Mouse (Mus musculus) cerebellum, postnatal 25 days (tissue): Measurements from ENCODE around the gene Hmgb2.
"Not testable (repeated sequence)": the region's sequence is repeated elsewhere in the genome, so short reads cannot be mapped to it uniquely, and the experiment has no call there.

Experiments
- DNase-seq, 2 experiments: peaks; one replicate each; pipeline ENCODE4 v3.0.0; 2021; ENCODE audit warnings: mixed read lengths in 2 of 2

Hmgb2 gene

GRCm38 (mm10) chr8:57512141-57513056 is 692 bp downstream of the Hmgb2 start:
- peak; percentile 26 to 61 for DNase-seq

DNA sequence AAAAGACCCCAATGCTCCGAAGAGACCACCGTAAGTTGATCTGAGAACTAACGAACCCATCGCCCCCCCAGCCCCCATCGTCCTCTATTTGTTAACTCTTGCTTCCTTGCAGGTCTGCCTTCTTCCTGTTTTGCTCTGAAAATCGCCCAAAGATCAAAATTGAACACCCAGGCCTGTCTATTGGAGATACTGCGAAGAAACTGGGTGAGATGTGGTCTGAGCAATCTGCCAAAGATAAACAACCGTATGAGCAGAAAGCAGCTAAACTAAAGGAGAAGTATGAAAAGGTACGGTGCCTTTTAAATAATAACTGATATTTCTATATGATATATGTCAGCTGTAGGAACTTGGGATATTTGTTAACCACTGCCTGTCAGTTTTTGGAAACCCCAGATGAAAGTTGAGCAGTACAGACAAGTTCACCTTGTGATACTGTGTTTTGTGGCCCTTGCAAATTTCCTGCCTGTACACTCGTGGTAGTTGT is 1.5 kb downstream of the Hmgb2 start:
- not testable (repeated sequence) for DNase-seq

DNA sequence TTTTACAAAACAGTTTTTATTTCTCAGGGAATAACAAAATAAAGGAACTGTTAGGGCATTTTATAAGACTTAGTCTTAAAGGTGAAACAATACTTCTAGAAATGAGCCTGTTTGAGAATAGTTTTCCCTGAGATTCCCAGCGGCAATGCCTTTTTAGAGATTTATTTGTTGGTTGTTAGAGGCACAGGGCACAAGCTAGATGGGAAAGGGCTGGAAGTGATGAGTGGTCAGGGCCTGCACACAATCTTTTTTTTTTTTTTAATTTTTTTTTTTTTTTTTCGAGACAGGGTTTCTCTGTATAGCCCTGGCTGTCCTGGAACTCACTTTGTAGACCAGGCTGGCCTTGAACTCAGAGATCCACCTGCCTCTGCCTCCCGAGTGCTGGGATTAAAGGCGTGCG is 5.0 kb downstream of the Hmgb2 start:
- not testable (repeated sequence) for DNase-seq

DNA sequence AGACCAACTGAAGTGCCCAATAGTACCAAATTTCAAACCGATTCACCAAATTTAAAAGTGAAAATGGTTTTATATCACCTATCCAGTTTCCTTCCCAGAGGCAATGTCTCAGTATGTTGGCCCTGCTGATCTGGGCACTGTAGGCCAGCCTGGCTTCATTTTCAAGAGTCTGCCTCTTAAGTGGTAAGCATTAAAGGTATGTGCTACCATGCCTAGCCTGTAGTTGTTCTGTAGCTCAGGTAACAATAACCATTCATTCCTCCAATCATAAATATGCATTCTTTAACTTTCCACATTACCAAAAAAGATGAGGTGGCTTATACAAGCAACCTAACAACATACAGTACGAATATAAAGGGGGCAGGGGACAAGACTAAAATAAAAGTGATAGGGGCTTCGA is 6.0 kb downstream of the Hmgb2 start:
- no peak for DNase-seq

- DNase-seq, result no peak
Observed at GRCm38 (mm10) chr8:57520186-57520786, 8.6 kb downstream of the Hmgb2 start.

GRCm38 (mm10) chr8:57528036-57528435 is 16.3 kb downstream of the Hmgb2 start:
- peak in 1 of 2 experiments; percentile 3 for DNase-seq

DNA sequence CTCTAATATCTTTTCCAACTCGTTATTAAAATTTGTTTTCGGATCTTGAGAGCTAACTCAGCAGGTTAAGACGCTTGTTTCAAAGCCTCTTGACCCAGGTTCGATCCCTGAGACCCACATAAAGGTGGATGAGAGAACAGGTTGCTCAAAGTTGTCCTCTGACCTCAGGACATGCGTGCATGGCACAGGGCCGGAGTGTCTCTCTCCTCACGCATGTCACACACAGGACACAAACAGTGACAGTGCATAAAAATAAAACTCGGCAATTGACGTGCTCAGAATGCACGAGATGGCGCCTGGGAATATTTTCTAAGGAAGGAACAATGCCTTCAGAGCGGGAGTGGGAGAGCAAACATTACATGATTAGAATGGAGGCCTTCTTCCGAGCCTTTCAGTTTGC is 18.5 kb downstream of the Hmgb2 start:
- no peak for DNase-seq

GRCm38 (mm10) chr8:57530666-57531349 is 19.1 kb downstream of the Hmgb2 start:
- DNase-seq, result peak; percentile 79 to 87

GRCm38 (mm10) chr8:57532223-57532622 is 20.5 kb downstream of the Hmgb2 start:
- peak; percentile 52 to 72 for DNase-seq

- peak in 1 of 2 experiments; percentile 1 for DNase-seq
Observed at GRCm38 (mm10) chr8:57533106-57533505, 21.4 kb downstream of the Hmgb2 start.

DNA sequence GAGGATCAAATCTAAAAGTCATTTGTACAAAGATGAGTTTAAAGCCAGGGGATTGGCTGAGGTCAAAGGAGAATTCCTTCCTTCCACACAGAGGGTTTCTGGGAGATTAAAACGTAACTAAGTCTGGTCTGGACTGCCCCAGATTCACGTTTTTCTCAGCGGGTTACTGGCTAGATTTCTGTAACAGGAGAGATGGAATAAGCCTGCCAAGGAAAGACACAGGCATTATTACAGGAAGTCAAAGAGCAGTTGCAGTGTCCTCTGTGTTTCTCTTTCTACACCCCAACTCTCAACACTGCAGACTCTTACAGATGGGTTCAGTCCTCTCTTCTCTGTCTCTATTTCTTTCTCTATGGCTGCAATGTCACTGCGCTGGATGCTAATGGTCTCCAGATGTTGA is 22.8 kb downstream of the Hmgb2 start:
- DNase-seq, result peak in 1 of 2 experiments; percentile 3

DNA sequence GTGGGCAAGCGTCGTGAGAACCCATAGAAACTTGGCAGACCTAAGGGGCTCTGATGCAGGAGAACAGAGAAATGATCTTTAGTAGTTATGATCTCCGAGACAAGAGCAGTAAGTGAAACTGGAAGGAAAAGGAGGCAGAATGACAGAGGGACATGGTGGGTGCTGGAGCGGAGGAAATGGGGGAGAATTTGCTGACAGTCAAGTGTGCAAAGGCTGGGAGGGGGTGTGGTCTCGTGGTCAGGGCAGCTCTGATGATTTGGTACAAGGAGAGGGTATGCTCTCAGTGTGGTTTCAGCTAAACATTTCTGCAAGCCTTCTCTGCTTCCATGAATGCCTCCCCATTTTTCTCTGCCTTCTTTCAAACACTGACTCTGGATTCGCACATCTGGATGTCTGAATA is 24.5 kb downstream of the Hmgb2 start:
- DNase-seq, result peak in 1 of 2 experiments; percentile 3

DNA sequence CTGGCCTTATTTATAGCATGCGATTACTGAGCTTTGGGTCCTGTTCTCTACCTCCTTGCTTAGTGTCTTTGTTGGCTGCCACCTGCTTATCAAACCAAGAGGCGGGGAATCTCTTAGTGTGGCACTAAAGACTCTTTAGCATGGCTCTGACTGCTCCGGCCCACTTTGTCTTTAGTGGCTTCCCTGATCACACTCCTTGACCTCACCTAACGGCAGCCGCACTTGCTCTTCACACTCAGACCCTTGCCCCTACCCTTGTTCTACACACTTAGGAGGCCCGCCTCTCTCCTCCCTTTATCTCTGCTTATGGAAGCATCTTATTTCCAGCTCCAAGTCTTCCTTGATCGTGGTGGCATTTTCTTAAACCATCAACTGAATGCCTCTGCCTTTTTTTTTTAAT is 26.9 kb downstream of the Hmgb2 start:
- DNase-seq, result peak in 1 of 2 experiments; percentile 7

DNA sequence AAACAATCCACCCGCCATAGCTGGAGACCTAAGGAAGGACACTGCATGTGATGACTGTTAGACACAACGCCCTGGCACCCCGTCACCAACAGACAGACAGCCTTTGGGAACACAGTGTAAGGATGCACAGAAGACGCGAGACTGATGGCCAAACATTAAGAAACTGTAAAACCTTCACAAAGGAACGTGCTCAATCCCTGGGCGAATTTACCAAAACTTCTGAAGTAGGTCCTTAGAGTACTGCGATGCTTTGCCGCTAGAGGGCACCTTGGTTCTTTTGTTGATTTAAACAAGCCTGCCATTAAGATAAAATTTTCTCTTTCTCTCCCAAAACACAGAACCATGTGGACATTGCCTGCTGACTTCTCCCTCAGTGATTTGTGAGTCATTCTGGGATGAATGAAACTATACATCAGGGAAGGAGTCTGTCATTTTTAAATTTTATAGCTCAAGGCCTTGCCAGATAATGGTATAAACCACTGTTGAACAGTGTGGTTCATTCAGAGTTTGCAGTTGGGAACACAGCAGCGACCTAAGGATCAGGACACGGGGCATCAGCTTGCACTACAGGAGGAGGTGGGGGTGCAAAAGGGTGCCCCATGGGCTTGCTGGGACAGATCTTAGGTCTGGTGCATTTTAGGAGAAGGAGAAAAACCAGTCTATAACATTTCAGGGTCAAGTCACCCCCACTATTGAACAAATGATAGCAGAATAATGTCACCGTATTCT is 28.6 kb downstream of the Hmgb2 start:
- DNase-seq, result peak; percentile 79 to 90

DNA sequence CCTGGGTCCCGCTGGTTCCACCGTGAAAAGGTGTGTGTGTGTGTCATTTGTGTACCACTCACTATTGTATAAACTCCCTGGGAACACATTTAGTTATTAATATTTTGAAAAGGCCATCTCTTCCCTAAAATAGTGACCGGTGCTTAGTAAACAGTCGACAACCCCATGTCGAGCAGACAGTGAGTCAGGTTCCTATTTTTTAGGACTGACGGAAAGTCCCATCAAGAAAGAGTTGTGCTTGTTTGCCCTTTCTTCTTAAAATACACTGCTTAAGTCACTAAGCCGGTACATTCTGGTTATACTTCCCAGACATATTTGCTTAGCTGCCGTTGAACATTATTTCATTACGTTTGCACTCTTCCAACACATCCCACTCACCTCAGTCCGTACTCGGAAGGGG is 29.2 kb downstream of the Hmgb2 start:
- DNase-seq, result peak in 1 of 2 experiments; percentile 5

DNA sequence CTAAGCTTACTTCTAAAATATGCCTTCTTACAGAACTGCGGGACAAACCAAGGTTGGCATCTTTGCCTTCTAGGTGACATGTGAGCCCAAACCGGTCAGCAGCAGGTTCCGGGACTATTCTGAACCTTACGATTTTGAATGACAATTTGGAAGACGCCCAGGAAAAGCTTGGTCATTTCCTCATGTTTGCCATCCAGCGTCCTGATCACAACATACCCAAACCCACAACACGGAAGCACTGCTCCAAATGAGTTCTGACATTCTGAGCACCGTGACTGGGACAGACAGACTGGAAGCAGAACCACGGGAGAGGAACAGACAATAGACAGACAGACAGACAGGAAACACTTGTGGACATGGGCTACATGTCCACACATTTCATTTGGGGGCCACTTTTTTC is 29.7 kb downstream of the Hmgb2 start:
- DNase-seq, result peak in 1 of 2 experiments; percentile 16

DNA sequence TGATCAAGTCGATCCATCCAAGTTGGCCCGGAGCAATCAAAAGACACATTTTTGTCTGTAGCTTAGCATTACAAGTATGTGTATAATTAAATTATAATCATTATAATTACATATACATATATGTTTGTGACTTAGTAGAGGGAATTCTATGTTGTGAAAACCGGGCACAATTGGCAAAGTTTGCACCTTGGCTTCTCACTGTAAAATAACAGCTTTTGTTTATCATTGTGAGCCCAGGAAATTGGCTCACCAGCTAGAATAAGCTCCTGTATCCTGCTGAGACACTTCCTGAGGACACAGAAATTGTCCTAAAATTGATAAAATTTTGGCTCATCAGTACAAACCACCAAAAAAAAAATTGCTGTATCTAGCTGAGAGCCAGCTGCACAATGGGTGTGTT is 34.7 kb downstream of the Hmgb2 start:
- DNase-seq, result peak; percentile 66 to 70

GRCm38 (mm10) chr8:57546834-57547233 is 35.1 kb downstream of the Hmgb2 start:
- peak in 1 of 2 experiments; percentile 44 for DNase-seq

GRCm38 (mm10) chr8:57547581-57547980 is 35.9 kb downstream of the Hmgb2 start:
- no peak for DNase-seq

GRCm38 (mm10) chr8:57552102-57553032 is 40.7 kb downstream of the Hmgb2 start:
- DNase-seq, result no peak

DNA sequence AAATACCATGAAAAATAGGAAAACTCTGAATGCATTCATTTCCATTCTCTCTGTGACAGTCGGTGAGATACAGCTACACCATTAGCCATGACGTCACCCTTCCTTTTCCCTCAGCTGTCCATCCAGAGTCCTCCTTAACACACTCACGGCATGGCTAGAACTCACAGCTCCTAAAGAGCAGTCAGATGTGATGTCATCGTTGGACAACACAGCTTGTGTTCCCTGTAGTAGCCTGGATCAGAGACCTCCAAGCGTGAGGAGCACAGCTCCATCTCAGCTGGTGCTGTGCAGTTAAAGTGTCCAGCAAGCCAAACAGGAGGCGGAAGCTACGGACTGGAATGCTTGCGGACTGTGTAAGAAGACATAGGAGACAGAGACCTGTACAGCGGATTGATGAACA is 49.2 kb downstream of the Hmgb2 start:
- no peak for DNase-seq
